ENCODE assay signal across 19 mouse cellular contexts in genomic region chr19:21601541-21602101, GRCm38 (mm10). TPM values are rescaled to one million over a fixed set of nuclear protein-coding genes. Genes with fewer than 3 reads are reported as not detected.
DNase-seq lines count a peak whose midpoint lies in the region; ATAC-seq lines count a peak whose summit lies in the region.
"Had no signal": no experiment of that assay in that cellular context is flagged by ENCODE, and none has a peak within 500 bp of the region (broad histone marks: within the 10 kb centered on the region; RNA-seq: fewer than 3 reads in every experiment).

No protein-coding gene starts in this region.

- H3K36me3 ChIP-seq in forebrain, embryonic 11.5 days (ENCODE audit: control insufficient read depth, insufficient read depth, low read length) = no peaks in the 10 kb centered on the region; the same call in 1 of the 2 replicates
- H3K36me3 ChIP-seq in forebrain, embryonic 16.5 days (ENCODE audit: control insufficient read depth, insufficient read depth) = no peaks in the 10 kb centered on the region
- H3K36me3 ChIP-seq in limb, embryonic 13.5 days = peaks cover 11% of the 10 kb centered on the region
- H3K36me3 ChIP-seq in limb, embryonic 10.5 days = peaks cover 19% of the 10 kb centered on the region
- H3K36me3 ChIP-seq in midbrain, embryonic 13.5 days = peaks cover 6% of the 10 kb centered on the region
- H3K36me3 ChIP-seq in midbrain, embryonic 16.5 days (ENCODE audit: control insufficient read depth, insufficient read depth, low read length) = no peaks in the 10 kb centered on the region
- peaks cover 22% of the 10 kb centered on the region for H3K36me3 ChIP-seq in embryonic facial prominence, embryonic 10.5 days (replicated peaks)

- H3K4me1 ChIP-seq in forebrain, embryonic 11.5 days (replicated peaks; ENCODE audit: control insufficient read depth, insufficient read depth, low read length) = peaks cover 6% of the 10 kb centered on the region; the same call in 1 of the 2 replicates
- 0 out of 2 replicates have a peak, but pooled peaks cover 4% of the 10 kb centered on the region for H3K4me1 ChIP-seq in forebrain, embryonic 16.5 days (replicated peaks; ENCODE audit: control insufficient read depth, insufficient read depth, low read length)
- H3K4me1 ChIP-seq in limb, embryonic 13.5 days = peaks cover 20% of the 10 kb centered on the region
- no peaks in the 10 kb centered on the region for H3K4me1 ChIP-seq in limb, embryonic 10.5 days
- peaks cover 12% of the 10 kb centered on the region for H3K4me1 ChIP-seq in midbrain, embryonic 13.5 days (replicated peaks)
- no peaks in the 10 kb centered on the region for H3K4me1 ChIP-seq in midbrain, embryonic 16.5 days (ENCODE audit: control insufficient read depth, insufficient read depth, low read length)
- H3K4me1 ChIP-seq in embryonic facial prominence, embryonic 10.5 days = peaks cover 13% of the 10 kb centered on the region

- no peaks in the 10 kb centered on the region for H3K9me3 ChIP-seq in forebrain, embryonic 11.5 days (ENCODE audit: control insufficient read depth, low read length)
- no peaks in the 10 kb centered on the region for H3K9me3 ChIP-seq in forebrain, embryonic 16.5 days (ENCODE audit: control insufficient read depth, low read length)
- no peaks in the 10 kb centered on the region for H3K9me3 ChIP-seq in limb, embryonic 13.5 days
- no peaks in the 10 kb centered on the region for H3K9me3 ChIP-seq in limb, embryonic 10.5 days (replicated peaks)
- 0 out of 2 replicates have a peak, but pooled peaks cover 4% of the 10 kb centered on the region for H3K9me3 ChIP-seq in midbrain, embryonic 13.5 days
- H3K9me3 ChIP-seq in midbrain, embryonic 16.5 days (replicated peaks; ENCODE audit: control insufficient read depth, low read length, poor library complexity, severe bottlenecking) = 0 out of 2 replicates have a peak, but pooled peaks cover 2% of the 10 kb centered on the region
- H3K9me3 ChIP-seq in embryonic facial prominence, embryonic 10.5 days = 0 out of 2 replicates have a peak, but pooled peaks cover 2% of the 10 kb centered on the region
- H3K9me3 ChIP-seq: liver, embryonic 15.5 days had no signal

- no peak overlapping the region for H3K4me2 ChIP-seq in forebrain, embryonic 11.5 days (ENCODE audit: low read depth, low read length, severe bottlenecking)
- no peak overlapping the region for H3K4me2 ChIP-seq in forebrain, embryonic 16.5 days (ENCODE audit: low read length)
- no peak overlapping the region for H3K4me2 ChIP-seq in limb, embryonic 13.5 days (replicated peaks)
- no peak overlapping the region for H3K4me2 ChIP-seq in midbrain, embryonic 13.5 days (replicated peaks)
- no peak overlapping the region for H3K4me2 ChIP-seq in midbrain, embryonic 16.5 days (ENCODE audit: low read length)
- H3K4me2 ChIP-seq: heart, embryonic 11.5 days; liver, embryonic 15.5 days had no signal

- DNase-seq in forebrain, embryonic 11.5 days (ENCODE audit: low spot score) = no peak
- no peak for DNase-seq in limb, embryonic 10.5 days (ENCODE audit: low spot score)
- DNase-seq in embryonic facial prominence, embryonic 10.5 days (ENCODE audit: low spot score) = peak; percentile 28
- no peak for DNase-seq in gastrocnemius, postnatal 36 days
- DNase-seq: adrenal gland, postnatal 14 days; cerebellum, adult 8-10 months; gastrocnemius, postnatal 14 days; heart, postnatal 14 days; kidney, adult 2 months; kidney, postnatal 25 days; right cerebral cortex, postnatal 4 days; thymus, postnatal 4 days had no signal

- 35% methylated on average over 3 of the region's 3 CpGs for WGBS in forebrain, embryonic 11.5 days
- 13% methylated on average over 3 of the region's 3 CpGs for WGBS in forebrain, embryonic 16.5 days
- WGBS in limb, embryonic 13.5 days = 64% methylated on average over 3 of the region's 3 CpGs
- WGBS in limb, embryonic 10.5 days = 70% methylated on average over 3 of the region's 3 CpGs
- WGBS in midbrain, embryonic 13.5 days = 32% methylated on average over 3 of the region's 3 CpGs
- 21% methylated on average over 3 of the region's 3 CpGs for WGBS in midbrain, embryonic 16.5 days
- 60% methylated on average over 3 of the region's 3 CpGs for WGBS in embryonic facial prominence, embryonic 10.5 days

- 0 out of 2 replicates have a peak overlapping the region, but pooled peaks have one; percentile 21 for H3K27ac ChIP-seq in forebrain, embryonic 11.5 days (ENCODE audit: low read depth, low read length)
- H3K27ac ChIP-seq in forebrain, embryonic 16.5 days (ENCODE audit: low read length) = no peak overlapping the region
- no peak overlapping the region for H3K27ac ChIP-seq in limb, embryonic 13.5 days
- H3K27ac ChIP-seq in limb, embryonic 10.5 days = no peak overlapping the region
- no peak overlapping the region for H3K27ac ChIP-seq in midbrain, embryonic 13.5 days
- H3K27ac ChIP-seq in midbrain, embryonic 16.5 days (ENCODE audit: low read length) = no peak overlapping the region
- H3K27ac ChIP-seq in embryonic facial prominence, embryonic 10.5 days (replicated peaks) = no peak overlapping the region
- H3K27ac ChIP-seq: liver, embryonic 15.5 days had no signal

- no peaks in the 10 kb centered on the region for H3K27me3 ChIP-seq in forebrain, embryonic 11.5 days (ENCODE audit: control insufficient read depth, insufficient read depth, low read length)
- no peaks in the 10 kb centered on the region for H3K27me3 ChIP-seq in forebrain, embryonic 16.5 days (replicated peaks; ENCODE audit: control insufficient read depth, insufficient read depth, low read length)
- no peaks in the 10 kb centered on the region for H3K27me3 ChIP-seq in limb, embryonic 13.5 days
- H3K27me3 ChIP-seq in limb, embryonic 10.5 days (ENCODE audit: low read depth, poor library complexity, severe bottlenecking) = no peaks in the 10 kb centered on the region
- no peaks in the 10 kb centered on the region for H3K27me3 ChIP-seq in midbrain, embryonic 13.5 days
- H3K27me3 ChIP-seq in midbrain, embryonic 16.5 days (ENCODE audit: control insufficient read depth, insufficient read depth, low read depth, low read length) = no peaks in the 10 kb centered on the region
- H3K27me3 ChIP-seq in embryonic facial prominence, embryonic 10.5 days (replicated peaks; ENCODE audit: low read depth, poor library complexity, severe bottlenecking) = no peaks in the 10 kb centered on the region
- H3K27me3 ChIP-seq: liver, embryonic 15.5 days had no signal

- peak; percentile 89 for ATAC-seq in forebrain, embryonic 11.5 days (replicated peaks; ENCODE audit: low FRiP score)
- no peak for ATAC-seq in forebrain, embryonic 16.5 days
- peak; percentile 26; the same call in 1 of the 2 replicates for ATAC-seq in limb, embryonic 13.5 days (ENCODE audit: low FRiP score, low read depth)
- peak; percentile 60; the same call in 1 of the 2 replicates for ATAC-seq in midbrain, embryonic 13.5 days
- ATAC-seq in midbrain, embryonic 16.5 days = no peak
- ATAC-seq: CD4-positive, CD25-positive, alpha-beta regulatory T cell, adult 4 months had no signal

- no peak overlapping the region for H3K9ac ChIP-seq in forebrain, embryonic 11.5 days (ENCODE audit: low read length)
- H3K9ac ChIP-seq in forebrain, embryonic 16.5 days (replicated peaks; ENCODE audit: low read depth, low read length) = no peak overlapping the region
- no peak overlapping the region for H3K9ac ChIP-seq in limb, embryonic 13.5 days
- H3K9ac ChIP-seq in midbrain, embryonic 13.5 days (replicated peaks) = no peak overlapping the region
- no peak overlapping the region for H3K9ac ChIP-seq in midbrain, embryonic 16.5 days (ENCODE audit: low read depth, low read length)
- H3K9ac ChIP-seq: liver, embryonic 15.5 days had no signal

- no peak overlapping the region for H3K4me3 ChIP-seq in forebrain, embryonic 11.5 days (ENCODE audit: low read depth, low read length)
- no peak overlapping the region for H3K4me3 ChIP-seq in forebrain, embryonic 16.5 days (replicated peaks; ENCODE audit: low read length)
- no peak overlapping the region for H3K4me3 ChIP-seq in limb, embryonic 13.5 days
- no peak overlapping the region for H3K4me3 ChIP-seq in limb, embryonic 10.5 days
- H3K4me3 ChIP-seq in midbrain, embryonic 13.5 days (replicated peaks) = no peak overlapping the region
- H3K4me3 ChIP-seq in midbrain, embryonic 16.5 days (ENCODE audit: low read depth, low read length) = no peak overlapping the region
- no peak overlapping the region for H3K4me3 ChIP-seq in embryonic facial prominence, embryonic 10.5 days
- H3K4me3 ChIP-seq: liver, embryonic 15.5 days had no signal

- intact Hi-C loops in gastrocnemius, postnatal 36 days (cut with DNase I) = no loop called here

RNA-seq across cellular contexts. Expression of gene 1110059E24Rik, which starts 51.2 kb away (rescaled TPM):
- polyA plus RNA-seq in forebrain, embryonic 11.5 days (2014; fragmentation: Nextera tagmentation; extraction: Ambion mirVana) = 65.5 and 70.4 TPM in 2 replicates
- 56.4 and 58.3 TPM in 2 replicates for polyA plus RNA-seq in forebrain, embryonic 16.5 days (2015; fragmentation: Nextera tagmentation; extraction: Ambion mirVana)
- 61.1 and 63.8 TPM in 2 replicates for polyA plus RNA-seq in limb, embryonic 13.5 days (2015; fragmentation: Nextera tagmentation; extraction: Ambion mirVana)
- 76.9 and 78.0 TPM in 2 replicates for polyA plus RNA-seq in limb, embryonic 10.5 days (2016; fragmentation: Nextera tagmentation; extraction: Ambion mirVana)
- 68.6 and 69.9 TPM in 2 replicates for polyA plus RNA-seq in midbrain, embryonic 13.5 days (2015; fragmentation: Nextera tagmentation; extraction: Ambion mirVana)
- 61.0 and 64.7 TPM in 2 replicates for polyA plus RNA-seq in midbrain, embryonic 16.5 days (2015; fragmentation: Nextera tagmentation; extraction: Ambion mirVana)
- 69.2 and 71.5 TPM in 2 replicates for polyA plus RNA-seq in embryonic facial prominence, embryonic 10.5 days (2016; fragmentation: Nextera tagmentation; extraction: Ambion mirVana)
- 1 to 10 TPM; 5.5 to 5.9 TPM for total RNA-seq in gastrocnemius, postnatal 36 days (2021)

RNA-seq across cellular contexts. Expression of gene Abhd17b, which starts 51.4 kb away (rescaled TPM):
- 42.5 and 47.1 TPM in 2 replicates for polyA plus RNA-seq in forebrain, embryonic 11.5 days (2014; fragmentation: Nextera tagmentation; extraction: Ambion mirVana)
- 33.3 and 44.2 TPM in 2 replicates for polyA plus RNA-seq in forebrain, embryonic 16.5 days (2015; fragmentation: Nextera tagmentation; extraction: Ambion mirVana)
- polyA plus RNA-seq in limb, embryonic 13.5 days (2015; fragmentation: Nextera tagmentation; extraction: Ambion mirVana) = 30.0 and 30.5 TPM in 2 replicates
- 23.8 and 28.8 TPM in 2 replicates for polyA plus RNA-seq in limb, embryonic 10.5 days (2016; fragmentation: Nextera tagmentation; extraction: Ambion mirVana)
- polyA plus RNA-seq in midbrain, embryonic 13.5 days (2015; fragmentation: Nextera tagmentation; extraction: Ambion mirVana) = 38.3 and 40.1 TPM in 2 replicates
- 35.5 TPM in 2 replicates for polyA plus RNA-seq in midbrain, embryonic 16.5 days (2015; fragmentation: Nextera tagmentation; extraction: Ambion mirVana)
- 28.0 and 28.6 TPM in 2 replicates for polyA plus RNA-seq in embryonic facial prominence, embryonic 10.5 days (2016; fragmentation: Nextera tagmentation; extraction: Ambion mirVana)
- 10 to 100 TPM; 17.3 to 17.7 TPM for total RNA-seq in gastrocnemius, postnatal 36 days (2021)

Comparison
In these comparisons a context has a peak if more than half of its experiments do, and no peak if none do; other contexts are left out.
1. ATAC-seq: peak in forebrain, embryonic 11.5 days (single experiment), limb, embryonic 13.5 days (single experiment) and midbrain, embryonic 13.5 days (single experiment); none in forebrain, embryonic 16.5 days (single experiment) and midbrain, embryonic 16.5 days (single experiment).